Mouse (Mus musculus) ZHBTc4 (cell line): ENCODE measurements at regions not wholly inside any gene's neighbourhood (a gene's known extent, or its start where the extent isn't known, plus 50 kb on each side); places are given as distances from the start of the nearest gene placed in this dataset.

Experiments
- DNase-seq: peaks from one replicate; pipeline ENCODE4 v3.0.0-alpha.2; 2011; ENCODE audit warnings: low read depth, low spot score

GRCm38 (mm10) chr6:20982931-20983330, 232.4 kb upstream of the Kcnd2 start:
- DNase-seq: no peak

GRCm38 (mm10) chr6:21005077-21005476, 210.2 kb upstream of the Kcnd2 start:
- DNase-seq: peak; percentile 1

GRCm38 (mm10) chr6:21047924-21048323, 167.4 kb upstream of the Kcnd2 start:
- DNase-seq: no peak

GRCm38 (mm10) chr6:21093015-21093414, 122.3 kb upstream of the Kcnd2 start:
- no peak for DNase-seq

- DNase-seq: no peak
These were observed 103.9 kb upstream of the Kcnd2 start for GRCm38 (mm10) chr6:21111238-21111992.

- no peak for DNase-seq
These were observed 93.2 kb upstream of the Kcnd2 start for GRCm38 (mm10) chr6:21122119-21122518.

GRCm38 (mm10) chr6:21122852-21123251, 92.5 kb upstream of the Kcnd2 start:
- DNase-seq: no peak
